16 mouse cellular contexts compared by ENCODE assay signal in genomic region chr7:77495066-77495465, GRCm38 (mm10).
DNase-seq lines count a peak whose midpoint lies in the region; ATAC-seq and TF ChIP-seq lines count a peak whose summit lies in the region.
"Had no signal": no experiment of that assay in that cellular context is flagged by ENCODE, and none has a peak within 500 bp of the region (broad histone marks: within the 10 kb centered on the region; RNA-seq: fewer than 3 reads in every experiment).

No protein-coding gene starts in this region.

- no peak for ATAC-seq in forebrain, embryonic 15.5 days (replicated peaks)
- ATAC-seq in heart, embryonic 11.5 days (replicated peaks; ENCODE audit: insufficient number of reproducible peaks, low FRiP score, low TSS enrichment) = no peak

- H3K9ac ChIP-seq in forebrain, embryonic 15.5 days (replicated peaks) = no peak overlapping the region
- H3K9ac ChIP-seq in heart, embryonic 11.5 days (ENCODE audit: low read depth, low read length) = no peak overlapping the region
- H3K9ac ChIP-seq: lung, embryonic 15.5 days had no signal

- H3K4me2 ChIP-seq in forebrain, embryonic 15.5 days (replicated peaks) = no peak overlapping the region
- H3K4me2 ChIP-seq in heart, embryonic 11.5 days = no peak overlapping the region
- H3K4me2 ChIP-seq: lung, embryonic 15.5 days had no signal

- H3K36me3 ChIP-seq in forebrain, embryonic 15.5 days = no peaks in the 10 kb centered on the region
- no peaks in the 10 kb centered on the region for H3K36me3 ChIP-seq in heart, embryonic 11.5 days (ENCODE audit: control insufficient read depth, insufficient read depth, low read length)
- H3K36me3 ChIP-seq: lung, embryonic 15.5 days; midbrain, embryonic 10.5 days had no signal

- H3K4me3 ChIP-seq in left cerebral cortex, adult 2 months = no peak overlapping the region
- H3K4me3 ChIP-seq in forebrain, embryonic 15.5 days = no peak overlapping the region
- no peak overlapping the region for H3K4me3 ChIP-seq in heart, embryonic 11.5 days (ENCODE audit: low read depth, low read length)
- H3K4me3 ChIP-seq: lung, embryonic 15.5 days; midbrain, embryonic 10.5 days; myocyte had no signal

- no peak overlapping the region for H3K27ac ChIP-seq in left cerebral cortex, adult 2 months
- H3K27ac ChIP-seq in forebrain, embryonic 15.5 days (replicated peaks) = no peak overlapping the region
- no peak overlapping the region for H3K27ac ChIP-seq in heart, embryonic 11.5 days (ENCODE audit: low read depth, low read length)
- H3K27ac ChIP-seq: lung, embryonic 15.5 days; midbrain, embryonic 10.5 days had no signal

- peak; percentile 23 for DNase-seq in adrenal gland, postnatal 10 days
- no peak for DNase-seq in adrenal gland, postnatal 25 days
- DNase-seq in left cerebral cortex, adult 2 months (ENCODE audit: extremely low spot score in 1 of 2, low spot score in 2 of 2) = no peak
- DNase-seq in left cerebral cortex, postnatal 36 days (ENCODE audit: low spot score in 2 of 2) = no peak
- DNase-seq in ES-CJ7 (ENCODE audit: low read depth, low spot score) = peak; percentile 54
- DNase-seq in cerebellum, adult 9-10 months = peak; percentile 19
- DNase-seq: heart, adult 11 months; heart, postnatal 36 days; kidney, postnatal 4 days; spleen, adult 18-20 months; thymus, adult 2 months had no signal

- peak; percentile 27 for TF ChIP-seq CTCF in left cerebral cortex, adult 2 months (IDR thresholded peaks at IDR 0.05)

- no peaks in the 10 kb centered on the region for H3K27me3 ChIP-seq in forebrain, embryonic 15.5 days
- no peaks in the 10 kb centered on the region for H3K27me3 ChIP-seq in heart, embryonic 11.5 days (ENCODE audit: control insufficient read depth, insufficient read depth, low read length)
- H3K27me3 ChIP-seq: lung, embryonic 15.5 days had no signal

- H3K4me1 ChIP-seq in forebrain, embryonic 15.5 days = no peaks in the 10 kb centered on the region
- no peaks in the 10 kb centered on the region for H3K4me1 ChIP-seq in heart, embryonic 11.5 days (ENCODE audit: control insufficient read depth, insufficient read depth, low read length)
- H3K4me1 ChIP-seq: lung, embryonic 15.5 days; midbrain, embryonic 10.5 days had no signal

- no peaks in the 10 kb centered on the region for H3K9me3 ChIP-seq in forebrain, embryonic 15.5 days
- H3K9me3 ChIP-seq in heart, embryonic 11.5 days (replicated peaks; ENCODE audit: control insufficient read depth, low read length) = no peaks in the 10 kb centered on the region
- H3K9me3 ChIP-seq: lung, embryonic 15.5 days; midbrain, embryonic 10.5 days had no signal

- 89% methylated on average over 3 of the region's 3 CpGs for WGBS in forebrain, embryonic 15.5 days
- 69% methylated on average over 3 of the region's 3 CpGs for WGBS in heart, embryonic 11.5 days (ENCODE audit: insufficient replicate concordance)

- intact Hi-C loops in left cerebral cortex, adult 2 months (cut with DNase I) = no loop called here
- intact Hi-C loops in left cerebral cortex, postnatal 36 days (cut with DNase I) = no loop called here

Comparison
In these comparisons a context has a peak if more than half of its experiments do, and no peak if none do; other contexts are left out.
1. DNase-seq: peak in adrenal gland, postnatal 10 days (single experiment), ES-CJ7 (single experiment) and cerebellum, adult 9-10 months (single experiment); none in adrenal gland, postnatal 25 days (single experiment), left cerebral cortex, adult 2 months (0 of 2) and left cerebral cortex, postnatal 36 days (0 of 2).